Mouse (Mus musculus): ENCODE results near the gene Slc25a48.

- TF ChIP-seq EP300 (IDR thresholded peaks at IDR 0.05) = no peak
- TF ChIP-seq CTCF (IDR thresholded peaks at IDR 0.05) = no peak
Measured at GRCm38 (mm10) chr13:56418685-56419483, 19.3 kb upstream of the Slc25a48 start.

Measured in lung, postnatal 0 days (tissue).